Mouse (Mus musculus) C2C12 (cell line): Measurements from ENCODE around the gene Cryab. TPM values are rescaled to one million over a fixed set of nuclear protein-coding genes. Genes with fewer than 3 reads are reported as not detected.

Source experiments
- H3K27me3 ChIP-seq: one replicate; pipeline ENCODE4 v1.6.1; 2011; ENCODE audit not compliant: control insufficient read depth, insufficient read depth, insufficient read length
- H3K36me3 ChIP-seq: one replicate; pipeline ENCODE4 v1.6.1; 2011; ENCODE audit not compliant: control insufficient read depth, insufficient read depth
- H3K4me3 ChIP-seq: one replicate; pipeline ENCODE4 v1.5.1; 2011; ENCODE audit warnings: mild to moderate bottlenecking, control low read depth; ENCODE audit not compliant: poor library complexity, insufficient read depth, severe bottlenecking
- H3K79me2 ChIP-seq: one replicate; pipeline ENCODE4 v1.6.1; 2011; ENCODE audit not compliant: control insufficient read depth, insufficient read depth
- H3K79me3 ChIP-seq: one replicate; pipeline ENCODE4 v1.6.1; 2011; ENCODE audit warnings: low read depth, control low read depth
- H3ac ChIP-seq: one replicate; pipeline ENCODE3; 2011; ENCODE audit warnings: low read depth; ENCODE audit not compliant: control insufficient read depth, insufficient read length
- CEBPB ChIP-seq: IDR thresholded peaks from one replicate; pipeline ENCODE4 v1.6.1; 2011; ENCODE audit warnings: low read depth, mild to moderate bottlenecking, control low read depth, moderate library complexity
- CTCF ChIP-seq: IDR thresholded peaks from one replicate; pipeline ENCODE4 v1.5.1; 2011; ENCODE audit not compliant: control insufficient read depth, insufficient read depth, insufficient read length
- FOSL1 ChIP-seq: IDR thresholded peaks from one replicate; pipeline ENCODE4 v1.8.0; 2011; ENCODE audit warnings: mild to moderate bottlenecking, low read length; ENCODE audit not compliant: poor library complexity, insufficient read depth, severe bottlenecking
- MAX ChIP-seq: IDR thresholded peaks from one replicate; pipeline ENCODE4 v1.6.1; 2011; ENCODE audit warnings: mild to moderate bottlenecking, control low read depth
- MYOD1 ChIP-seq: IDR thresholded peaks from one replicate; pipeline ENCODE4 v1.6.1; 2011; ENCODE audit warnings: low read depth; ENCODE audit not compliant: control insufficient read depth, insufficient read length
- MYOG ChIP-seq: IDR thresholded peaks from one replicate; pipeline ENCODE4 v1.6.1; 2011; ENCODE audit not compliant: control insufficient read depth, insufficient read length; ENCODE audit errors: extremely low read depth
- USF1 ChIP-seq: IDR thresholded peaks from one replicate; pipeline ENCODE4 v1.6.1; 2011; ENCODE audit warnings: low read depth, mild to moderate bottlenecking, control low read depth, moderate library complexity
- polyA plus RNA-seq: library from polyadenylated mRNA; unstranded; fragments of >200 nt; fragmentation: generic; extraction: Trizol; gene quantifications from one replicate; pipeline ENCODE4 v1.2.1, GENCODE M21; 2012; ENCODE audit warnings: missing spikeins

Cryab gene
- polyA plus RNA-seq, 1 experiment, result 224 TPM

- H3K4me3 ChIP-seq, result no peak within 1 kb of the TSS
- no peaks in the 10 kb centered on the region for H3K79me3 ChIP-seq
- H3K27me3 ChIP-seq, result no peaks in the 10 kb centered on the region
- no peak within 1 kb of the TSS for H3ac ChIP-seq
- no peaks in the 10 kb centered on the region for H3K36me3 ChIP-seq
- TF ChIP-seq CTCF (no peak), FOSL1 (no peak), MYOG (no peak)
- H3K79me2 ChIP-seq, result no peaks in the 10 kb centered on the region
Observed at GRCm38 (mm10) chr9:50738914-50739870, 11.9 kb upstream of the Cryab start, which contains the start of gene Dixdc1. Gene Dixdc1 (minus strand): TSS chr9:50739517.

GRCm38 (mm10) chr9:50740867-50741784 lies 10.0 kb upstream of the Cryab start:
- Histone ChIP-seq H3K79me2 (no peaks in the 10 kb centered on the region), H3K4me3 (no peak overlapping the region), H3K36me3 (no peaks in the 10 kb centered on the region), H3K79me3 (no peaks in the 10 kb centered on the region), H3K27me3 (no peaks in the 10 kb centered on the region), H3ac (no peak overlapping the region)
- TF ChIP-seq USF1, result no peak
- no peak for TF ChIP-seq FOSL1
- TF ChIP-seq MYOD1, result no peak
- TF ChIP-seq CTCF, result no peak
- TF ChIP-seq MAX, result no peak
- no peak for TF ChIP-seq MYOG
- no peak for TF ChIP-seq CEBPB

- TF ChIP-seq CTCF (no peak), FOSL1 (no peak), CEBPB (no peak), MYOG (no peak)
- H3K27me3 ChIP-seq, result no peaks in the 10 kb centered on the region
- H3ac ChIP-seq, result no peak overlapping the region
- H3K4me3 ChIP-seq, result no peak overlapping the region
- no peaks in the 10 kb centered on the region for H3K79me2 ChIP-seq
- no peaks in the 10 kb centered on the region for H3K36me3 ChIP-seq
- no peaks in the 10 kb centered on the region for H3K79me3 ChIP-seq
Observed at GRCm38 (mm10) chr9:50742261-50742660, 8.9 kb upstream of the Cryab start.

- no peaks in the 10 kb centered on the region for H3K79me3 ChIP-seq
- H3K27me3 ChIP-seq, result no peaks in the 10 kb centered on the region
- no peak overlapping the region for H3K4me3 ChIP-seq
- H3K79me2 ChIP-seq, result no peaks in the 10 kb centered on the region
- H3ac ChIP-seq, result no peak overlapping the region
- TF ChIP-seq USF1, result no peak
- TF ChIP-seq MYOG, result no peak
- TF ChIP-seq CTCF, result no peak
- TF ChIP-seq MAX, result no peak
- TF ChIP-seq FOSL1, result no peak
- no peak for TF ChIP-seq CEBPB
- no peak for TF ChIP-seq MYOD1
- H3K36me3 ChIP-seq, result no peaks in the 10 kb centered on the region
Observed at GRCm38 (mm10) chr9:50742744-50743143, 8.4 kb upstream of the Cryab start.

GRCm38 (mm10) chr9:50745806-50746205 lies 5.3 kb upstream of the Cryab start:
- Histone ChIP-seq H3K36me3 (no peaks in the 10 kb centered on the region), H3K79me2 (no peaks in the 10 kb centered on the region), H3K79me3 (no peaks in the 10 kb centered on the region), H3K27me3 (no peaks in the 10 kb centered on the region), H3K4me3 (no peak overlapping the region), H3ac (no peak overlapping the region)
- no peak for TF ChIP-seq MAX
- no peak for TF ChIP-seq MYOG
- TF ChIP-seq CEBPB, result no peak
- TF ChIP-seq USF1, result no peak
- TF ChIP-seq FOSL1, result no peak
- TF ChIP-seq CTCF, result no peak
- no peak for TF ChIP-seq MYOD1
